Mouse (Mus musculus) cerebellum, adult 2 months (tissue): Measurements from ENCODE around the gene Enkd1.

Source experiments
- CTCF ChIP-seq: fragments of 200-500 bp; IDR thresholded peaks from 2 replicates; pipeline ENCODE4 v1.5.1; 2011; ENCODE audit warnings: low read depth, mild to moderate bottlenecking, control low read depth, low read length, moderate library complexity, borderline replicate concordance; ENCODE audit not compliant: insufficient read depth
- POLR2A ChIP-seq: fragments of 200-500 bp; IDR thresholded peaks from 2 replicates; pipeline ENCODE4 v1.6.1; 2011; ENCODE audit warnings: low read length, control low read depth, borderline replicate concordance; ENCODE audit not compliant: insufficient read depth

- TF ChIP-seq CTCF: no peak
- TF ChIP-seq POLR2A: no peak
These were observed 7.4 kb downstream of the Enkd1 start for GRCm38 (mm10) chr8:105700566-105700965.
